Mouse (Mus musculus) pancreas, adult 10 weeks (tissue): ENCODE measurements around the gene Tesc. TPM values are rescaled to one million over a fixed set of nuclear protein-coding genes. Genes with fewer than 3 reads are reported as not detected.

Experiments
- polyA plus RNA-seq: library from polyadenylated mRNA; stranded (reverse); fragments of 350-450 nt; fragmentation: Illumina TruSeq; extraction: RNeasy Lipid Tissue Mini Kit (QIAGEN cat#74804); gene quantifications from one replicate; pipeline ENCODE4 v1.2.3, GENCODE M21; 2015; ENCODE audit warnings: low read depth, low replicate concordance; ENCODE audit not compliant: insufficient read depth

Tesc gene
- 2.6 TPM for polyA plus RNA-seq

GRCm38 (mm10) chr5:118027698-118028190 lies at the start of gene Tesc:
TSS of gene Tesc (plus strand) at chr5:118027743.

Other genes starting within 250 kb of the Tesc start
- 0.30 TPM for gene Nos1, start 246.7 kb upstream of the Tesc start, polyA plus RNA-seq
- 5.4 TPM for gene Fbxo21, start 51.0 kb upstream of the Tesc start, polyA plus RNA-seq
- gene Fbxw8, start 127.7 kb downstream of the Tesc start, polyA plus RNA-seq: 7.7 TPM
- not detected for gene Hrk, start 136.9 kb downstream of the Tesc start, polyA plus RNA-seq
- gene Rnft2, start 217.4 kb downstream of the Tesc start, polyA plus RNA-seq: 0.59 TPM
- 1.1 TPM for gene 2410131K14Rik, start 217.5 kb downstream of the Tesc start, polyA plus RNA-seq